Mouse (Mus musculus) intestine, postnatal 0 days (tissue): Measurements from ENCODE around the gene Pex3. TPM values are rescaled to one million over a fixed set of nuclear protein-coding genes. Genes with fewer than 3 reads are reported as not detected.

ENCODE experiments used
- ATAC-seq: fragments of 200-750 bp; cut with Nextera tagmentation; 2 replicates; pipeline ENCODE4 v1.8.0; 2017; ENCODE audit warnings: mild to moderate bottlenecking, moderate TSS enrichment, moderate library complexity
- H3K27ac ChIP-seq: fragments of 300-500 bp; sonication (generic); 2 replicates; pipeline ENCODE4 v1.5.1; 2014; ENCODE audit warnings: mild to moderate bottlenecking, low read depth, low read length, moderate library complexity
- H3K27me3 ChIP-seq: fragments of 300-500 bp; sonication (generic); replicated peaks from 2 replicates; pipeline ENCODE4 v1.6.1; 2014; ENCODE audit warnings: low read length, mixed read lengths; ENCODE audit not compliant: control insufficient read depth, insufficient read depth
- H3K36me3 ChIP-seq: fragments of 300-500 bp; sonication (generic); 2 replicates; pipeline ENCODE4 v1.6.1; 2014; ENCODE audit warnings: mild to moderate bottlenecking, moderate library complexity; ENCODE audit not compliant: control insufficient read depth, insufficient read depth
- H3K4me1 ChIP-seq: fragments of 300-500 bp; sonication (generic); replicated peaks from 2 replicates; pipeline ENCODE4 v1.6.1; 2014; ENCODE audit warnings: antibody characterized with exemption, low read length, mixed read lengths; ENCODE audit not compliant: control insufficient read depth, insufficient read depth
- H3K4me2 ChIP-seq: fragments of 300-500 bp; sonication (generic); replicated peaks from 2 replicates; pipeline ENCODE4 v1.6.1; 2014; ENCODE audit warnings: low read depth, mild to moderate bottlenecking, moderate library complexity
- H3K4me3 ChIP-seq: fragments of 300-500 bp; sonication (generic); 2 replicates; pipeline ENCODE4 v1.5.1; 2014; ENCODE audit warnings: low read depth, low read length
- H3K9ac ChIP-seq: fragments of 300-500 bp; sonication (generic); 2 replicates; pipeline ENCODE4 v1.6.1; 2014; ENCODE audit warnings: mild to moderate bottlenecking, low read depth, low read length
- H3K9me3 ChIP-seq: fragments of 300-500 bp; sonication (generic); 2 replicates; pipeline ENCODE4 v1.6.1; 2016; ENCODE audit warnings: mixed run types; ENCODE audit not compliant: control insufficient read depth
- CTCF ChIP-seq: sonication (generic); IDR thresholded peaks from 2 replicates; pipeline ENCODE4 v1.5.1; 2016; ENCODE audit warnings: low read depth, mild to moderate bottlenecking, control low read depth, antibody characterized with exemption, moderate library complexity
- WGBS: fragments of 180-500 bp; shearing (Covaris S2); extraction: QIAGEN DNeasy Blood & Tissue Kit; methylation state at CpG from one replicate; pipeline ENCODE4 v1.1.7; 2014; 5-methylcytosine and 5-hydroxymethylcytosine counted together
- polyA plus RNA-seq: library from polyadenylated mRNA; unstranded; fragments of >200 nt; fragmentation: Nextera tagmentation; extraction: Ambion mirVana; gene quantifications from 2 replicates; pipeline ENCODE4 v1.2.1, GENCODE M21; 2015

The Pex3 gene
- polyA plus RNA-seq, 1 experiment from 2014 or later: 21.5 TPM

GRCm38 (mm10) chr10:13592196-13592595 is 39.3 kb upstream of the Pex3 start:
- Histone ChIP-seq H3K36me3 (no peaks in the 10 kb centered on the region), H3K27me3 (no peaks in the 10 kb centered on the region), H3K4me1 (no peaks in the 10 kb centered on the region)

GRCm38 (mm10) chr10:13587914-13588313 is 35.0 kb upstream of the Pex3 start:
- no peak overlapping the region for H3K4me2 ChIP-seq
- H3K4me1 ChIP-seq: no peaks in the 10 kb centered on the region
- WGBS: 63% methylated on average over 2 of the region's 2 CpGs
- no peaks in the 10 kb centered on the region for H3K27me3 ChIP-seq
- H3K9ac ChIP-seq: no peak overlapping the region
- no peak for ATAC-seq
- no peaks in the 10 kb centered on the region for H3K36me3 ChIP-seq
- H3K27ac ChIP-seq: no peak overlapping the region
- H3K4me3 ChIP-seq: no peak overlapping the region
- TF ChIP-seq CTCF: no peak
- no peaks in the 10 kb centered on the region for H3K9me3 ChIP-seq

More at GRCm38 (mm10) chr10:13592196-13592595, 39.3 kb upstream of the Pex3 start:
- Histone ChIP-seq H3K9ac (no peak overlapping the region), H3K4me2 (no peak overlapping the region), H3K4me3 (no peak overlapping the region), H3K27ac (no peak overlapping the region), H3K9me3 (no peaks in the 10 kb centered on the region)
- WGBS: 93% methylated on average over 10 of the region's 10 CpGs
- no peak for ATAC-seq
- TF ChIP-seq CTCF: no peak

GRCm38 (mm10) chr10:13577123-13577522 is 24.2 kb upstream of the Pex3 start:
- WGBS: 50% methylated on average over 7 of the region's 7 CpGs
- no peak for TF ChIP-seq CTCF

GRCm38 (mm10) chr10:13572410-13572809 is 19.5 kb upstream of the Pex3 start:
- 63% methylated on average over 6 of the region's 6 CpGs for WGBS
- H3K4me3 ChIP-seq: no peak overlapping the region
- peaks cover 4% of the 10 kb centered on the region; the same call in 1 of the 2 replicates for H3K4me1 ChIP-seq
- no peaks in the 10 kb centered on the region for H3K36me3 ChIP-seq
- no peak overlapping the region for H3K27ac ChIP-seq
- no peak overlapping the region for H3K4me2 ChIP-seq
- TF ChIP-seq CTCF: no peak
- no peaks in the 10 kb centered on the region for H3K9me3 ChIP-seq
- H3K9ac ChIP-seq: no peak overlapping the region
- H3K27me3 ChIP-seq: no peaks in the 10 kb centered on the region
- ATAC-seq: no peak

More at GRCm38 (mm10) chr10:13577123-13577522, 24.2 kb upstream of the Pex3 start:
- Histone ChIP-seq H3K27me3 (no peaks in the 10 kb centered on the region), H3K36me3 (no peaks in the 10 kb centered on the region), H3K4me1 (no peaks in the 10 kb centered on the region), H3K4me2 (no peak overlapping the region), H3K9ac (no peak overlapping the region), H3K4me3 (no peak overlapping the region), H3K27ac (no peak overlapping the region), H3K9me3 (no peaks in the 10 kb centered on the region)
- no peak for ATAC-seq

GRCm38 (mm10) chr10:13572003-13572402 is 19.1 kb upstream of the Pex3 start:
- ATAC-seq: no peak
- H3K4me2 ChIP-seq: no peak overlapping the region
- no peak overlapping the region for H3K27ac ChIP-seq
- H3K27me3 ChIP-seq: no peaks in the 10 kb centered on the region
- H3K9ac ChIP-seq: no peak overlapping the region
- no peaks in the 10 kb centered on the region for H3K36me3 ChIP-seq
- WGBS: 18% methylated on average over 10 of the region's 10 CpGs
- peaks cover 4% of the 10 kb centered on the region; the same call in 1 of the 2 replicates for H3K4me1 ChIP-seq
- no peak overlapping the region for H3K4me3 ChIP-seq
- H3K9me3 ChIP-seq: no peaks in the 10 kb centered on the region
- TF ChIP-seq CTCF: no peak

- peaks cover 4% of the 10 kb centered on the region; the same call in 1 of the 2 replicates for H3K4me1 ChIP-seq
- no peak for TF ChIP-seq CTCF
- ATAC-seq: no peak
- H3K4me2 ChIP-seq: no peak overlapping the region
- H3K9ac ChIP-seq: no peak overlapping the region
- H3K9me3 ChIP-seq: no peaks in the 10 kb centered on the region
- 57% methylated on average over 9 of the region's 9 CpGs for WGBS
- no peaks in the 10 kb centered on the region for H3K36me3 ChIP-seq
- no peaks in the 10 kb centered on the region for H3K27me3 ChIP-seq
- no peak overlapping the region for H3K4me3 ChIP-seq
- H3K27ac ChIP-seq: no peak overlapping the region
Observed at GRCm38 (mm10) chr10:13570697-13571538, 18.0 kb upstream of the Pex3 start.
